Mouse (Mus musculus) thymus, adult 2 months (tissue): ENCODE results near the gene Mrps2.

ENCODE experiments used
- CTCF ChIP-seq: fragments of 200-500 bp; IDR thresholded peaks from 2 replicates; pipeline ENCODE4 v1.5.1; 2012; ENCODE audit warnings: mild to moderate bottlenecking, control low read depth, low read length, moderate library complexity, borderline replicate concordance; ENCODE audit not compliant: control insufficient read depth, poor library complexity, insufficient read depth; ENCODE audit errors: extremely low read depth
- POLR2A ChIP-seq: fragments of 200-500 bp; IDR thresholded peaks from 2 replicates; pipeline ENCODE4 v1.6.1; 2012; ENCODE audit warnings: mild to moderate bottlenecking, low read length, control low read depth, moderate library complexity; ENCODE audit not compliant: control insufficient read depth, poor library complexity, insufficient read depth; ENCODE audit errors: extremely low read depth

DNA sequence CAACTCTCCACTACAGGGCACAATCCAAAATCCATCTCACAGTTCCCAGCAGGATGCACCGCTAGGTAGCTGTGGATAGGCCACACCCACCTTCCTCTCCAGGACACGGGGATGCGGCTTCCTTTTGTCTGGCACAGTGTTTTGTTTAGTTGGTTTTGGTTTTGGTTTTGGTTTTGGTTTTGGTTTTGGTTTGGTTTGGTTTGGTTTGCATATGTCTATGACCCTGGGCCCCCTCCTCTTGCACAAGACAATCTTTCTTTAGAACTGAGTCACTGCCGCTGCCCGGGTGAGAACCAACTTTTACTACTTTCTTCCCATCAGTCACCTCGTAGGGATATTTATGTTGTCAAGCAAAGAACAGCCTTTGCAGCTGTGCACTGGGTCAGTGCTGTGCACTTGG lies 27.0 kb upstream of the Mrps2 start:
- TF ChIP-seq POLR2A (no peak), CTCF (no peak)
